Mouse (Mus musculus): Measurements from ENCODE around the gene Lipc. TPM values are rescaled to one million over a fixed set of nuclear protein-coding genes. Genes with fewer than 3 reads are reported as not detected.
A peak's percentile ranks its signal among the peaks of the same experiment; 100 is the strongest.

The Lipc gene
- polyA plus RNA-seq, 1 experiment from 2014 or later: 0.21 TPM

- Histone ChIP-seq H3K9me3 (no peaks in the 10 kb centered on the region), H3K36me3 (no peaks in the 10 kb centered on the region), H3K4me3 (no peak overlapping the region), H3K9ac (no peak overlapping the region), H3K4me1 (peaks cover 28% of the 10 kb centered on the region), H3K27me3 (replicated peaks) (no peaks in the 10 kb centered on the region), H3K4me2 (no peak overlapping the region), H3K27ac (replicated peaks) (no peak overlapping the region)
- 54% methylated on average over 5 of the region's 5 CpGs for WGBS
- no peak for ATAC-seq (ENCODE audit: extremely low read depth, insufficient number of reproducible peaks, low FRiP score, low TSS enrichment)
These were observed 73.9 kb downstream of the Lipc start for GRCm38 (mm10) chr9:70878157-70878556.

GRCm38 (mm10) chr9:70875490-70875889 is 76.5 kb downstream of the Lipc start:
- no peak overlapping the region for H3K4me3 ChIP-seq
- H3K4me1 ChIP-seq: peaks cover 23% of the 10 kb centered on the region
- H3K27ac ChIP-seq (replicated peaks): no peak overlapping the region
- WGBS: 71% methylated on average over 4 of the region's 4 CpGs
- ATAC-seq (ENCODE audit: extremely low read depth, insufficient number of reproducible peaks, low FRiP score, low TSS enrichment): no peak
- no peak overlapping the region for H3K4me2 ChIP-seq
- no peaks in the 10 kb centered on the region for H3K36me3 ChIP-seq
- H3K9ac ChIP-seq: no peak overlapping the region
- no peaks in the 10 kb centered on the region for H3K27me3 ChIP-seq (replicated peaks)
- no peaks in the 10 kb centered on the region for H3K9me3 ChIP-seq

- Histone ChIP-seq H3K9ac (no peak overlapping the region), H3K27ac (replicated peaks) (no peak overlapping the region), H3K36me3 (no peaks in the 10 kb centered on the region), H3K27me3 (replicated peaks) (no peaks in the 10 kb centered on the region), H3K4me2 (no peak overlapping the region), H3K4me3 (no peak overlapping the region), H3K9me3 (no peaks in the 10 kb centered on the region), H3K4me1 (peaks cover 23% of the 10 kb centered on the region)
- WGBS: 69% methylated on average over 4 of the region's 4 CpGs
- no peak for ATAC-seq (ENCODE audit: extremely low read depth, insufficient number of reproducible peaks, low FRiP score, low TSS enrichment)
These were observed 77.0 kb downstream of the Lipc start for GRCm38 (mm10) chr9:70875059-70875458.

GRCm38 (mm10) chr9:70872675-70873074 is 79.4 kb downstream of the Lipc start:
- Histone ChIP-seq H3K36me3 (no peaks in the 10 kb centered on the region), H3K4me2 (no peak overlapping the region), H3K27me3 (replicated peaks) (no peaks in the 10 kb centered on the region), H3K9ac (no peak overlapping the region), H3K4me1 (peaks cover 21% of the 10 kb centered on the region), H3K4me3 (no peak overlapping the region), H3K9me3 (no peaks in the 10 kb centered on the region), H3K27ac (replicated peaks) (no peak overlapping the region)
- WGBS: 66% methylated on average over 8 of the region's 8 CpGs
- no peak for ATAC-seq (ENCODE audit: extremely low read depth, insufficient number of reproducible peaks, low FRiP score, low TSS enrichment)

- Histone ChIP-seq H3K4me1 (peaks cover 5% of the 10 kb centered on the region; the same call in 1 of the 2 replicates), H3K9ac (no peak overlapping the region), H3K27me3 (replicated peaks) (no peaks in the 10 kb centered on the region), H3K9me3 (no peaks in the 10 kb centered on the region), H3K4me2 (no peak overlapping the region), H3K4me3 (no peak overlapping the region), H3K27ac (replicated peaks) (no peak overlapping the region), H3K36me3 (no peaks in the 10 kb centered on the region)
- WGBS: 67% methylated on average over 4 of the region's 4 CpGs
- ATAC-seq (ENCODE audit: extremely low read depth, insufficient number of reproducible peaks, low FRiP score, low TSS enrichment): no peak
These were observed 81.7 kb downstream of the Lipc start for GRCm38 (mm10) chr9:70870326-70870725.

- ATAC-seq (ENCODE audit: extremely low read depth, insufficient number of reproducible peaks, low FRiP score, low TSS enrichment): no peak
- Histone ChIP-seq H3K4me2 (no peak overlapping the region), H3K27ac (replicated peaks) (no peak overlapping the region), H3K27me3 (replicated peaks) (no peaks in the 10 kb centered on the region), H3K4me3 (no peak overlapping the region), H3K9me3 (no peaks in the 10 kb centered on the region), H3K4me1 (peaks cover 5% of the 10 kb centered on the region; the same call in 1 of the 2 replicates), H3K9ac (no peak overlapping the region), H3K36me3 (no peaks in the 10 kb centered on the region)
- 75% methylated on average over 5 of the region's 5 CpGs for WGBS
These were observed 82.7 kb downstream of the Lipc start for GRCm38 (mm10) chr9:70869169-70869873.

GRCm38 (mm10) chr9:70867381-70867780 is 84.6 kb downstream of the Lipc start:
- Histone ChIP-seq H3K4me3 (no peak overlapping the region), H3K4me1 (peaks cover 17% of the 10 kb centered on the region), H3K27ac (replicated peaks) (no peak overlapping the region), H3K9me3 (no peaks in the 10 kb centered on the region), H3K4me2 (no peak overlapping the region), H3K9ac (no peak overlapping the region), H3K36me3 (no peaks in the 10 kb centered on the region), H3K27me3 (replicated peaks) (no peaks in the 10 kb centered on the region)
- WGBS: 77% methylated on average over 4 of the region's 4 CpGs
- no peak for ATAC-seq (ENCODE audit: extremely low read depth, insufficient number of reproducible peaks, low FRiP score, low TSS enrichment)

GRCm38 (mm10) chr9:70864039-70864438 is 88.0 kb downstream of the Lipc start:
- Histone ChIP-seq H3K4me1 (peaks cover 12% of the 10 kb centered on the region), H3K36me3 (no peaks in the 10 kb centered on the region), H3K27me3 (replicated peaks) (no peaks in the 10 kb centered on the region), H3K4me3 (no peak overlapping the region), H3K9me3 (no peaks in the 10 kb centered on the region), H3K9ac (no peak overlapping the region; the same call in 1 of the 2 replicates), H3K4me2 (no peak overlapping the region), H3K27ac (replicated peaks) (no peak overlapping the region)
- ATAC-seq (ENCODE audit: extremely low read depth, insufficient number of reproducible peaks, low FRiP score, low TSS enrichment): no peak
- WGBS: 47% methylated on average over 8 of the region's 8 CpGs

- Histone ChIP-seq H3K27ac (replicated peaks) (peak overlapping the region; percentile 20; the same call in 1 of the 2 replicates), H3K4me3 (no peak overlapping the region), H3K9me3 (no peaks in the 10 kb centered on the region), H3K4me1 (peaks cover 12% of the 10 kb centered on the region), H3K9ac (peak overlapping the region; percentile 19; the same call in 1 of the 2 replicates), H3K36me3 (no peaks in the 10 kb centered on the region), H3K4me2 (no peak overlapping the region), H3K27me3 (replicated peaks) (no peaks in the 10 kb centered on the region)
- no peak for ATAC-seq (ENCODE audit: extremely low read depth, insufficient number of reproducible peaks, low FRiP score, low TSS enrichment)
- 48% methylated on average over 8 of the region's 8 CpGs for WGBS
These were observed 88.7 kb downstream of the Lipc start for GRCm38 (mm10) chr9:70863299-70863698.

- WGBS: 67% methylated on average over 5 of the region's 5 CpGs
These were observed 92.8 kb downstream of the Lipc start for GRCm38 (mm10) chr9:70859233-70859632.

GRCm38 (mm10) chr9:70855868-70856267 is 96.2 kb downstream of the Lipc start:
- WGBS: 27% methylated on average over 6 of the region's 6 CpGs
- Histone ChIP-seq H3K4me1 (peaks cover 28% of the 10 kb centered on the region), H3K4me3 (no peak overlapping the region), H3K9ac (peak overlapping the region; percentile 45; the same call in 1 of the 2 replicates), H3K36me3 (no peaks in the 10 kb centered on the region), H3K27ac (replicated peaks) (peak overlapping the region; percentile 60; the same call in 1 of the 2 replicates), H3K9me3 (no peaks in the 10 kb centered on the region), H3K27me3 (replicated peaks) (no peaks in the 10 kb centered on the region), H3K4me2 (0 out of 2 replicates have a peak overlapping the region, but pooled peaks have one; percentile 22)
- peak; percentile 56; the same call in 1 of the 2 replicates for ATAC-seq (ENCODE audit: extremely low read depth, insufficient number of reproducible peaks, low FRiP score, low TSS enrichment)

More at GRCm38 (mm10) chr9:70859233-70859632, 92.8 kb downstream of the Lipc start:
- Histone ChIP-seq H3K27ac (replicated peaks) (no peak overlapping the region), H3K4me1 (peaks cover 34% of the 10 kb centered on the region), H3K4me2 (no peak overlapping the region), H3K9ac (no peak overlapping the region), H3K4me3 (no peak overlapping the region), H3K36me3 (no peaks in the 10 kb centered on the region), H3K27me3 (replicated peaks) (no peaks in the 10 kb centered on the region), H3K9me3 (no peaks in the 10 kb centered on the region)
- no peak for ATAC-seq (ENCODE audit: extremely low read depth, insufficient number of reproducible peaks, low FRiP score, low TSS enrichment)

- WGBS: 66% methylated on average over 6 of the region's 6 CpGs
- H3K27me3 ChIP-seq (replicated peaks): no peaks in the 10 kb centered on the region
- no peak overlapping the region for H3K4me2 ChIP-seq
- no peak overlapping the region for H3K9ac ChIP-seq
- no peaks in the 10 kb centered on the region for H3K36me3 ChIP-seq
- H3K4me3 ChIP-seq: no peak overlapping the region
- no peaks in the 10 kb centered on the region for H3K9me3 ChIP-seq
- no peak for ATAC-seq (ENCODE audit: extremely low read depth, insufficient number of reproducible peaks, low FRiP score, low TSS enrichment)
- H3K4me1 ChIP-seq: peaks cover 28% of the 10 kb centered on the region
- H3K27ac ChIP-seq (replicated peaks): 0 out of 2 replicates have a peak overlapping the region, but pooled peaks have one; percentile 60
These were observed 97.1 kb downstream of the Lipc start for GRCm38 (mm10) chr9:70854950-70855349.

Data from heart, embryonic 13.5 days (tissue).